Mouse (Mus musculus) gastrocnemius, postnatal 36 days (tissue): ENCODE measurements around the gene Slc9a4. TPM values are rescaled to one million over a fixed set of nuclear protein-coding genes. Genes with fewer than 3 reads are reported as not detected.
"Not testable (repeated sequence)": the region's sequence is repeated elsewhere in the genome, so short reads cannot be mapped to it uniquely, and the experiment has no call there.

ENCODE experiments used
- DNase-seq, 2 experiments: peaks; one replicate each; pipeline ENCODE4 v3.0.0; 2022
- intact Hi-C: fragments of 180-260 bp; cut with DNase I; formaldehyde crosslinking; loops from one replicate; pipeline ENCODE4 v1.15.1; 2025
- long read RNA-seq, 2 experiments: library from polyadenylated mRNA; stranded (forward); transcript quantifications; one replicate each; pipeline ENCODE4 v2.0.0; 2021
- total RNA-seq, 2 experiments: library from RNA; stranded (reverse); gene quantifications; 2 replicates each; pipeline ENCODE4 v1.2.3; 2021

Slc9a4 gene
- total RNA-seq: under 1 TPM; 0.32 to 0.33 TPM
- long read RNA-seq, experiment 1, partial matches to known transcripts: 0 of 1 reads
- long read RNA-seq, experiment 1, other reads (novel, unspliced or antisense): 0 of 1 reads
- long read RNA-seq, experiment 2, partial matches to known transcripts: 0 of 1 reads
- long read RNA-seq, experiment 2, other reads (novel, unspliced or antisense): 1 of 1 reads

- intact Hi-C loops: loop anchor here (1.0 to 10.0 kb wide), 3 partner anchors 81 to 265 kb away; no protein-coding TSS in a partner anchor
- DNase-seq: peak in 1 of 2 experiments; percentile 8
Observed at GRCm38 (mm10) chr1:40579784-40580183, at the start of gene Slc9a4. Slc9a4 (plus strand) TSS chr1:40580081.

- intact Hi-C loops: no loop called here
- no peak for DNase-seq
Observed at GRCm38 (mm10) chr1:40537577-40537976, 42.3 kb upstream of the Slc9a4 start.

- DNase-seq: peak in 1 of 2 experiments; percentile 14
- intact Hi-C loops: loop anchor here (5.0 kb wide), 2 partner anchors 162 to 427 kb away; no protein-coding TSS in a partner anchor
Observed at GRCm38 (mm10) chr1:40544650-40545049, 35.2 kb upstream of the Slc9a4 start.

- DNase-seq: no peak
- intact Hi-C loops: no loop called here
Observed at GRCm38 (mm10) chr1:40546645-40547044, 33.2 kb upstream of the Slc9a4 start.

GRCm38 (mm10) chr1:40547064-40547572, 32.8 kb upstream of the Slc9a4 start:
- intact Hi-C loops: no loop called here
- no peak for DNase-seq

GRCm38 (mm10) chr1:40547762-40548161, 32.1 kb upstream of the Slc9a4 start:
- DNase-seq: no peak
- intact Hi-C loops: no loop called here

GRCm38 (mm10) chr1:40569374-40569773, 10.5 kb upstream of the Slc9a4 start:
- no peak for DNase-seq
- intact Hi-C loops: no loop called here

GRCm38 (mm10) chr1:40580269-40580668, 388 bp downstream of the Slc9a4 start:
- no peak for DNase-seq
- intact Hi-C loops: loop anchor here (10.0 kb wide), 1 partner anchor 265 kb away; no protein-coding TSS in a partner anchor

GRCm38 (mm10) chr1:40586776-40587175, 6.9 kb downstream of the Slc9a4 start:
- intact Hi-C loops: loop anchor here (10.0 kb wide), 1 partner anchor 258 kb away; no protein-coding TSS in a partner anchor
- DNase-seq: peak in 1 of 2 experiments; percentile 15

GRCm38 (mm10) chr1:40590931-40591330, 11.1 kb downstream of the Slc9a4 start:
- intact Hi-C loops: no loop called here
- DNase-seq: no peak

GRCm38 (mm10) chr1:40597822-40598221, 17.9 kb downstream of the Slc9a4 start:
- DNase-seq: no peak
- intact Hi-C loops: no loop called here

GRCm38 (mm10) chr1:40599661-40600060, 19.8 kb downstream of the Slc9a4 start:
- DNase-seq, intact Hi-C loops: not testable (repeated sequence)

- no peak for DNase-seq
- intact Hi-C loops: no loop called here
Observed at GRCm38 (mm10) chr1:40600394-40601327, 20.8 kb downstream of the Slc9a4 start.

GRCm38 (mm10) chr1:40601461-40601860, 21.6 kb downstream of the Slc9a4 start:
- intact Hi-C loops: no loop called here
- DNase-seq: no peak

- intact Hi-C loops: no loop called here
- no peak for DNase-seq
Observed at GRCm38 (mm10) chr1:40613219-40613618, 33.3 kb downstream of the Slc9a4 start.

GRCm38 (mm10) chr1:40619093-40619492, 39.2 kb downstream of the Slc9a4 start:
- intact Hi-C loops: no loop called here
- no peak for DNase-seq

- DNase-seq: no peak
- intact Hi-C loops: no loop called here
Observed at GRCm38 (mm10) chr1:40619871-40620270, 40.0 kb downstream of the Slc9a4 start.

- intact Hi-C loops: no loop called here
Observed at GRCm38 (mm10) chr1:40624954-40625353, 45.1 kb downstream of the Slc9a4 start.

GRCm38 (mm10) chr1:40626954-40627353, 47.1 kb downstream of the Slc9a4 start:
- intact Hi-C loops: no loop called here

More at GRCm38 (mm10) chr1:40624954-40625353, 45.1 kb downstream of the Slc9a4 start:
- no peak for DNase-seq

GRCm38 (mm10) chr1:40628443-40628842, 48.6 kb downstream of the Slc9a4 start:
- DNase-seq: no peak
- intact Hi-C loops: no loop called here

More at GRCm38 (mm10) chr1:40626954-40627353, 47.1 kb downstream of the Slc9a4 start:
- no peak for DNase-seq
